Mouse (Mus musculus) stomach, postnatal 0 days (tissue): ENCODE measurements around the gene Hoxa3.

Source experiments
- CTCF ChIP-seq: IDR thresholded peaks from 2 replicates; pipeline ENCODE4 v1.5.1; 2016; ENCODE audit warnings: antibody characterized with exemption, low read depth, mild to moderate bottlenecking, moderate library complexity
- EP300 ChIP-seq: optimal IDR thresholded peaks from 2 replicates; pipeline ENCODE3; 2016; ENCODE audit warnings: antibody characterized with exemption

GRCm38 (mm10) chr6:52213119-52213986 is at the start of gene Hoxa3, which contains the start of gene Gm28308:
- TF ChIP-seq CTCF = no peak
- no peak for TF ChIP-seq EP300
